Mouse (Mus musculus) ES-Bruce4 (cell line): Measurements from ENCODE around the gene Cirbp. TPM values are rescaled to one million over a fixed set of nuclear protein-coding genes. Genes with fewer than 3 reads are reported as not detected.

Experiments used
- H3K27ac ChIP-seq: 2 replicates; pipeline ENCODE4 v1.5.1; 2012; ENCODE audit warnings: low read length, inconsistent platforms; ENCODE audit not compliant: insufficient read depth
- H3K27me3 ChIP-seq: 2 replicates; pipeline ENCODE4 v1.6.1; 2012; ENCODE audit warnings: mild to moderate bottlenecking, low read length, inconsistent platforms; ENCODE audit not compliant: control insufficient read depth, poor library complexity, insufficient read depth, severe bottlenecking
- H3K36me3 ChIP-seq: 2 replicates; pipeline ENCODE4 v1.6.1; 2012; ENCODE audit warnings: inconsistent platforms, mild to moderate bottlenecking, low read length, moderate library complexity; ENCODE audit not compliant: control insufficient read depth, poor library complexity, insufficient read depth, severe bottlenecking
- H3K4me1 ChIP-seq: one replicate; pipeline ENCODE4 v1.8.1; 2011; ENCODE audit warnings: low read length; ENCODE audit not compliant: control insufficient read depth, insufficient read depth
- H3K4me3 ChIP-seq: 2 replicates; pipeline ENCODE4 v1.5.1; 2011; ENCODE audit warnings: low read depth, mild to moderate bottlenecking, low read length
- H3K9ac ChIP-seq: 2 replicates; pipeline ENCODE4 v1.6.1; 2012; ENCODE audit warnings: low read depth, mild to moderate bottlenecking, inconsistent platforms; ENCODE audit not compliant: poor library complexity, severe bottlenecking
- H3K9me3 ChIP-seq: replicated peaks from 2 replicates; pipeline ENCODE4 v1.6.1; 2012; ENCODE audit warnings: mild to moderate bottlenecking, low read length, inconsistent platforms; ENCODE audit not compliant: control insufficient read depth, poor library complexity, insufficient read depth, severe bottlenecking
- CTCF ChIP-seq: IDR thresholded peaks from one replicate; pipeline ENCODE4 v1.8.1; 2011; ENCODE audit warnings: low read depth, low read length
- EP300 ChIP-seq: IDR thresholded peaks from 2 replicates; pipeline ENCODE4 v1.6.1; 2011; ENCODE audit warnings: low read depth, low read length; ENCODE audit not compliant: insufficient read depth
- POLR2A ChIP-seq: IDR thresholded peaks from one replicate; pipeline ENCODE4 v1.8.1; 2011; ENCODE audit warnings: low read length; ENCODE audit not compliant: insufficient read depth
- polyA plus RNA-seq: library from polyadenylated mRNA; stranded (reverse); fragments of >200 nt; gene quantifications from 2 replicates; pipeline ENCODE4 v1.2.4, GENCODE M21; 2011; ENCODE audit warnings: low read depth; ENCODE audit not compliant: missing spikeins, insufficient read depth, insufficient read length

The Cirbp gene
- polyA plus RNA-seq, 1 experiment = 51.9 TPM

DNA sequence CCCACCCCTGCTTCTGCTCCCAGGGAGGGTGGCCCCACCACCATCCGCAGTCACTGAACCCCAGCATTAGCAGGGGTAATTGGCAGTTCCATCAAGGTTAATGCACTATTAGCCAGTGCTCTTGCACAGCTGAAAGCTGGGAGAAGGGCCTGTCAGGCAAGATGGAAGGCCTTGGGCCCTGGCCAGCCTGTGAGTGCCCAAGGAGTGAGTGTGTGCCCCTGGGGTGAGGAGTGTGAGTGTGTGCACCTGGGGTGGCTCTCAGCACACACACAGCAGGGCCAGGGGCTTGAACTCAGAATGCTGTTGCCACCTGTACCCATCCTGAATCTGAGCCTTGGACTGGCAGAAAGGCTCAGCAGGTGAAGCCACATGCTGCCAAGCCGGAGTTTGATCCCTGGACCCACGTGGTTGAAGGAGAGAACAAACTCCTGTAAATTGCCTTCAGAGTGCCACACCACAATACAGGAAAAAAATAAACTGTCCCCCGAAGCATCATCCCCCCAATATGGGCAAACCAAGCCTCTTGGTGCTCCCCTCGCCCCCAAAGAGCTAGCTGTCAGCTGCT lies 10.6 kb downstream of the Cirbp start:
- TF ChIP-seq POLR2A (no peak), CTCF (no peak), EP300 (no peak)
- Histone ChIP-seq H3K4me3 (no peak overlapping the region), H3K9ac (no peak overlapping the region), H3K27ac (no peak overlapping the region), H3K4me1 (peaks cover 3% of the 10 kb centered on the region), H3K36me3 (no peaks in the 10 kb centered on the region), H3K27me3 (no peaks in the 10 kb centered on the region), H3K9me3 (no peaks in the 10 kb centered on the region)

DNA sequence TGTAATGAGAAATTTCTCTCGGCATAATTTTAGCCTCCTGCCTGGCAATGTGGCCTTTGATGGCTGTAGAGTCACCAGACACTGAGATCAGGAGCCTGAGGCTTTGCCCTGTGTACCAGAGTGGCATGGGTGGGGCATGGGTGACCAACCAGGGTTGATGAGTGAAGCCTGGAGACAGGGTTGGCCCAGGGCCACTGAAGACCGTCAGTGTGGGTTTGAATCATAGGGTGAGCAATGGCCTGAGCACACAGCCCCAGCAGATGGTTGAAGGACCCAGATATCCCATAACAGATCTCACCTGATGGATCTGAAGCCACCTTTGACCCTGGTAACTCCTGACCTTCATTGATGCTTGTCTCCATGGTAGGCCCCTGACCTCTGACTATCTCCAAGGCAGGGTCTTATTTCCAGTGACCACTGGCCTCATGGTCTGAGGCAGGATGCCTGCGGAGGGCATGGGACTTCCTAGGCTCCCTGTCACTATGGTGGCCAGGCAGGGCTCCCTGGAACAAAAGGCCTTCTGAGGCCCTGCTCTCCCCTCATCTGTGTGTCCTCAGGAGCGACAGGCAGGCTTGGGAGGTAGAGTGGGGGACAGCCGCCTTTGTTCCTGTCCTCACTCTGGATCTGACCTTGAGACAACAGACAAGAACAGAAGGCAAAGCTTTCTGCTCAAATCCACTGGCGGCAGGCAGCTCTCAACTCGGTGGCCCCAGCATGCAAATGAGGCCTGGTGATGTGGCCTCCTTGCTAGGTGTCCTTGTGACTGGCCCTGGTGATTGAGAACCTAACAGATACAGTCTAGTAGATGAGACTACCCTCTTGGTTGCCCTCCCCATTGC lies 11.9 kb downstream of the Cirbp start:
- Histone ChIP-seq H3K4me3 (no peak overlapping the region), H3K9ac (no peak overlapping the region), H3K4me1 (peaks cover 3% of the 10 kb centered on the region), H3K36me3 (no peaks in the 10 kb centered on the region), H3K27me3 (no peaks in the 10 kb centered on the region), H3K9me3 (no peaks in the 10 kb centered on the region), H3K27ac (no peak overlapping the region)
- TF ChIP-seq POLR2A = no peak
- TF ChIP-seq CTCF = no peak
- no peak for TF ChIP-seq EP300

DNA sequence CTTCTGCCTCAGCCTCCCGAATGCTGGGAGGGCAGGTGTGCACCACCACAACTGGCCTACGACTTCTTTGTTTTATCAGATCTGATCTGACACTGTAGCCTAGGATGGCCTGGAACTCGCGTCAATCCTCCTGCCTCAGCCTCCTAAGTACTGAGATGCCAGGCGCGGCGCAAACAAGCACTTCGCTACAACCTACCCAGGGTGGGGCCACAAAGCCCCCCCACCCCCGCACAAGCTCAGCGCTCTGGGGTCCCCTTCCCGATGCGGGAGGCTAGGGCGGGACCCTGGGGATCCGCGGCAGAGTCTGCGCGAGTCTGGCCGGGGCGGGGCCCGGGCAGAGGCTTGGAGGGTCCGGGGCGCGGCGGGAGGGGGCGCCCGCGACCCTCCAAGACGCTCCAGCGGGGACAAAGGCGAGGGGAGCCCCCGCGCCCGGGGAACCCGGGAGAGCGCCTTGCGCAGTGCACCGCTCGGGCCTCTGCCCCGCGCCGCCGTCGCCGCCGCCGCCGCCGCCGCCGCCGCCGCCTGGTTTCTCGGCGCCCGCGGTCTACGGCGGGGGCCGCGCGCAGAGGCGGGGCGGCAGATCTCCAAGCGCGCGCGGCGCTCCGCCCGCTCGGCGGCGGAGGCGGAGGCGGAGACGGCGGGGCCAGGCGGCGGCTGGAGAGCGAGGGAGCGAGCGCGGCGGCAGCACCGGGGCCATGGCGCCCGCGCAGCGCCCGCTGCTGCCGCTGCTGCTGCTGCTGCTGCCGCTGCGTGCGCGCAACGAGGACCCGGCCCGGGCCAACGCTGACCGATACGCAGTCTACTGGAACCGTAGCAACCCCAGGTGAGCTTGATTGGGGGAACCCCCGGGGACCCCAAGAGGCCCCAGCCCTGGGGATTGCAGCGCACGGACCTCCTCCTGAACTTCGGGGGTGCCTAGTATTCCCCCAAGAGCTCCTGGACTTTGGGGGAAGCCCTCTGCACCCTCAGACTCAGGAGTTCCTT lies 13.6 kb downstream of the Cirbp start, which contains the start of gene Efna2:
Efna2 (plus strand) TSS at position 415 of the 984 bp plus-strand sequence.
- Histone ChIP-seq H3K4me1 (peaks cover 3% of the 10 kb centered on the region), H3K36me3 (no peaks in the 10 kb centered on the region)

DNA sequence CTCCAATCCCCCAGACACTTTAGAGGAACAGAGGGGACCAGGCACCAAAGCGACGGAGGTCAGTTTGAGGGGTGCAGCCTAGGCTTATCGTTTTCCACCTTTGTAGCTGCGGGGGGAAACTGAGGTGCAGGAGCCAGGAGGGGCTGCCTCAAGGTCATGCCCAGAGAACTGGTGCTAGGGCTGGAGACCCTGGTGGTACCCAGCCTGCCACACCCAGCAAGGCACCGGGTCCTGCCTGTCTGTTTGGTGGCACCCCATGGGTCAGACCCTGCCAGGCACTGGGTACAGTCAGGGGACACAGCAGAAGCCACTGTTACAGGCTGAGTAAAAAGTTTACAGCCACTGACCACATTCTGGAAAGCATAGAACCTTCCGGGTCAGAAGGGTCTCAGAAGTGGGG lies 14.5 kb downstream of the Cirbp start:
- Histone ChIP-seq H3K27ac (no peak overlapping the region), H3K27me3 (no peaks in the 10 kb centered on the region)

More for the DNA sequence above, 13.6 kb downstream of the Cirbp start, which contains the start of gene Efna2:
- H3K9me3 ChIP-seq = no peaks in the 10 kb centered on the region
- peak within 1 kb of the TSS; percentile 82 for H3K4me3 ChIP-seq
- H3K27me3 ChIP-seq = no peaks in the 10 kb centered on the region
- peak within 1 kb of the TSS; percentile 88 for H3K9ac ChIP-seq
- peak within 1 kb of the TSS; percentile 4; the same call in 1 of the 2 replicates for H3K27ac ChIP-seq
- TF ChIP-seq EP300 (no peak), CTCF (no peak), POLR2A (no peak)

DNA sequence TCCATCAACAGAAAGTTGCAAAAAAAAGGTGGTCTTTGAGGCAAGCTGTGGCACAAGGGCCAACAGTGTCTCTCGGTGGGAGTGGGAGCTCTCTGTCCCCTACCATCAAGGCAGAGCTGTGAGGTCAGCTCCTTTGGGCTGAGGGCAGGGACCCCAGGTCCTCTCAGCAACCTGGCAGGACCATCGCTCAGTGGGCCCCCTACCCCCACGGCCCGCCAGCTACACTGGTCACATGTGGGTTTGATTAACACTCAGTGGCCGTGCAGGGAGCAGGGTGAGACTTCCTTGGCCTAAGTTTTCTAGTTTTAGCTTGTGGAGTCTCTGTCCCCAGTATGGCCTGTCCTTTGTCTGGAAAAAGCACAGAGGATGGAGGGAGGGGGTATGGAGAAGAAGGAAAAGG lies 15.0 kb downstream of the Cirbp start:
- peaks cover 5% of the 10 kb centered on the region for H3K4me1 ChIP-seq
- H3K4me3 ChIP-seq = no peak overlapping the region
- no peak overlapping the region for H3K27ac ChIP-seq
- H3K9ac ChIP-seq = no peak overlapping the region
- H3K27me3 ChIP-seq = no peaks in the 10 kb centered on the region
- H3K9me3 ChIP-seq = no peaks in the 10 kb centered on the region
- H3K36me3 ChIP-seq = no peaks in the 10 kb centered on the region
- no peak for TF ChIP-seq EP300
- TF ChIP-seq CTCF = no peak
- no peak for TF ChIP-seq POLR2A

More for the DNA sequence above, 14.5 kb downstream of the Cirbp start:
- Histone ChIP-seq H3K4me3 (peak overlapping the region; percentile 61; the same call in 1 of the 2 replicates), H3K4me1 (peaks cover 3% of the 10 kb centered on the region), H3K9me3 (no peaks in the 10 kb centered on the region), H3K36me3 (no peaks in the 10 kb centered on the region), H3K9ac (peak overlapping the region; percentile 88; the same call in 1 of the 2 replicates)
- TF ChIP-seq EP300 (no peak), POLR2A (no peak), CTCF (no peak)
